Mouse (Mus musculus): ENCODE results near the gene Cdkal1. TPM values are rescaled to one million over a fixed set of nuclear protein-coding genes. Genes with fewer than 3 reads are reported as not detected.

Cdkal1 gene
- total RNA-seq, 2 experiments from 2014 or later, result 9.2 to 13.0 TPM

DNA sequence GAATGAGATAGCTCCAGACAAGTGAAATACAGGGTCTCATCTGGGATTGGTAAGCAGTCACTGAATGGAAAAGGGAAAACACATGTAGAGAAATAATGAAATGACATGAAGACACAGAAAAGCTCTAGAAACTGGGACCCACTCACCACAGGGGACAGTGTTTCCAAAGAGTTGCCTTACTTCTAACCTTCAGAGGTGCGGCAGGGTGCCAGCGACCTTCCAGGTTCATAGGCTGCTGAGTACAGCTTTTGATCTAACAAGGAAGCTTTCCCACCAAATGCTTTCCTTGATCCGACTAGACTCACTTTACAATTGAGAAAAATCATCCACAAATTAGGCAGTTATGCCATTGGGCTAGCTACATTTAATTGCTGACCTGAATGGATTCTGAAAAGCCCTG, 507.1 kb downstream of the Cdkal1 start:
- ATAC-seq (replicated peaks; ENCODE audit: low FRiP score, poor library complexity, severe bottlenecking), result no peak

DNA sequence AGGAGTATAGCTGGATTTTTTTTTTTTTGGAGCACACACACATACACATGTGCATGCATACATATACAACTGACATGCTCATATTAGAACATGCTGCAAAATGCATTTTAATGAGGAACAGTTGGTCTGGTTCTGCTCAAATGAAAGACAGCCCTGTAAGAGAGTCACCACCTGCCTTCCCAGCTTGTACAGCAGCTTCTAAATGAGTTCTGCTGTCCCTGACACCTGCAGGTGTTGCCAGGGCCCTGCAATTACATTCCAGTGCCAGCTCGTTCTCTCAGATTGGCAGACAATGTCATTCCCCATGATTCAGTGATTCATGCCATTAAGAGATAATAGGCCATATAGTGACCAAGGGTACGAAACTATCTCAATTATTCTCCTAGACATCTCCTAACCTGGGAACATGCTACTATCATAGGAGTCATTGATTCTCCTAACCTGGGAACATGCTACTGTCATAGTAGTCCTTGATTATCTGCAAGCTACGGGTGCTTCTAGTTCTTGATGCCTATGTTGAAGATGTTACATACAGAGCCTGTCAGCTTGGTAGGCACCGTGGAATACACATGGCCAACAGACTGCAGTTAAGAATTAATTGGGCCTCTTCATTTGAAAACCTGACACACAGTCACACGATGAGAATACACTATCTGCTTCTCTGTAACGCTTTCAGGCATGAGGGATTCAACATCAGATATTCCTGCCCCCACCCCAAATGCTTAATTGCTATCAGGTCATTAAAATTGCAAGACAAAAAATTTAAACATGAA, 522.6 kb downstream of the Cdkal1 start:
- no peak for ATAC-seq (replicated peaks; ENCODE audit: low FRiP score, poor library complexity, severe bottlenecking)

DNA sequence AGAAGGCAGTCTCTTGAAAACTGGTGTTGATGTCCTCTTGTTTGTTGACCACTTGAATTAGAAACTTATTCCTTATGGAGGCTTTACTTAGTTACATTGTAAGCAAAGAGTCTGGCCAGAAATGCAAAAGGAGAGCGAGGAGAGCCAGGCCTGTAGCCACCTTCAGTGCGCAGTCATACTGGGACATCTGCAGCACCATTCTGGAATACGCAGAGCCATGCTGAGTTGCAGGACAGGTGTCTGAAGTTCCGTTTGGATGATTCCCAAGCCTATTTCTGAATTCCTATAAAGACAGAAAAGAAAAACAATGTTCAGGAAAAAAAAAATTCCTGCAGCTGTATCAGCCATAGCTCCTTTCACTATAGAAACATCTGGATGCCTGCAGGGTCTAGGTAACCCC, 529.5 kb downstream of the Cdkal1 start:
- no peak for ATAC-seq (replicated peaks; ENCODE audit: low FRiP score, poor library complexity, severe bottlenecking)

DNA sequence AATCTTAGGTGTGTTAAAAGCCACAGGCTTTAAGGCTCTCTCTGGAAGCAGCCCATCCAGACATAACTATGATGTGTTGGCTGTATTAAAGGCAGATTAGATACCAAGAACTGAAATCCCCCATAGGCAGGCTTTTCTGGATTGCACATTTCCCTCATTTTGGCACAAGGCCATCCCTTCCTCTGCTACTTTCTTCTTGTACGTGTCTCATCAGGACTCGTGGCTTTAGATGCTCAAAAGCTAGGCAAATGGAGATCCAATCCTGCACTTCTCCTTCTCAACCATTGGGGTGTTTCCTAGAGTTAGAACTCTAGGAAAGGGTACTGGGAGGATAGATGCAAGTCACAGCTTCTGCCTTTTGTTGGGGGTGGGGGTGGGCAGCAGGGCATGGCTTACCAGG, 535.1 kb downstream of the Cdkal1 start:
- ATAC-seq (replicated peaks; ENCODE audit: low FRiP score, poor library complexity, severe bottlenecking), result no peak

DNA sequence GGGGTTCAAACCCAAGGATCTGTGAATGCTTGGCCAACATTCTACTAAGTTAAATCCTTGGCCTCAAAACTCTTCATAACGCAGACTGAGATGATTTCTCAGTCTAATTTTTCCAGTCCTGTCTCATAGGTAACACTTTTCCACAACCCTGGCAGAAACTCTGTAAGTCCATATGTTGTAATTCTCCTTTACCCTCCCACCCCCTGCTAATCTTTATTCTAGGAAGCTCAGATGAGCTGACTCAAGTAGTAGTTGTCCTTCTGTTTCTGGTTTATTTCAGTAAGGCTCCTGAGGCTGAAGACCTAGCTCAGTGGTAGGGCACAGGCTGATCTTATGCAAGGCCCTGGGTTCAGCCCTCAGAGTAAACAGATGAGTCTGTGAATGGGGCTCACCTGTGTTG, 537.8 kb downstream of the Cdkal1 start:
- ATAC-seq (replicated peaks; ENCODE audit: low FRiP score, poor library complexity, severe bottlenecking), result no peak

DNA sequence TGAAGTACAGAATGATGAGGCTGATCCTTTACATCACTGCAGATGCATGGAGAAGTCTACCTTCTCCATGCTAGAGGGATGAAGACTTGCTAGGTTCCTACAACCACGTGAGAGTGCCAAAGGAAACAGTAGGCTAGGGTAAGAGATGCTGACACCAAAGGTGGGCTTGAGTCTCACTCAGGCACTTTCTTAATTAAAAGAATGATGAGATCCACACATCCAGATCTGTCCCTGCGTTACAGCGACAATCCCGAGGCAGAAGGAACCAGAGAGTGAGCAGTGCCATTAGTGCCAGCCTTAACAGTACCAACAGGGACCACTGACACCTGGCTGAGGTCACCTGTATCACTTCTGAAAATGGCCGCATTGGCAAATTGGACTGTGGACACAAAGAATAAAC, 539.2 kb downstream of the Cdkal1 start:
- ATAC-seq (replicated peaks; ENCODE audit: low FRiP score, poor library complexity, severe bottlenecking), result no peak

DNA sequence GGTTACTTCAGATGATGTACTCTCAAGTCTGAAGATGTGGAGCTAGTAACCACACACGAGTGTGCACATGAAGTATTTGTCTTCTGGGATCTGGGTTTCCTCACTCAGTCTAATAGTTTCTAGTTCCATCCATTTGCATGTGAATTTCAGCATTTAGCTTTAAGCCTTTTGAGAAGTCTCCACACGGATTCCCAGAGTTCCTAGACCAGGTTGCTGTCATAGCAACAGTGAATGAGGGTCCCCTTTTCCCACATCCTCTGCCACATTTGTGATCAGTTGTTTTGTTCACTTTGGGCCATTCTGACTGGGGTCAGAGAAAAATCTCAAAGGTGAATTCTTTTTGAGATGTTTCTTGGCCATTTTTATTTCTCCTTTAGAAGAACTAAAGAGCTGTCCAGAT, 543.4 kb downstream of the Cdkal1 start:
- ATAC-seq (replicated peaks; ENCODE audit: low FRiP score, poor library complexity, severe bottlenecking), result no peak

DNA sequence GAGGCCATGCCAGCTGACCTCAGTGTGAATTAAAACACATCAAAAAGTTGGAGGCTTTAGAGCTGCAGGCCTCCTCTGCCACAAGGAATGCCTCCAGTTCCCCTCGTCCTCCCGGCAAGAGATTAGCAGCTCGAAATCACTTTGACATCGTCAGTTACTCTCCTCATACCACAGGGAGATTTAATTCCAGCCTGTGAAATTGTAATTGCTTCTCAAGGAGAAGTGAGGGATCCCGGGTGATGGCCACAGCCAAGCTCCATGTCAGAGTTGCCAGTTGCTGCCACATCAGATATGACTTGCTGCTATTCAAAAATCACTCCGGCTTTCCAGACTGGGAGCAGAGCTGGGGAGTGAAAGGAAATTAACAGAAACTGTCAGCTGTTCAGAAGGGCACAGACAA, 548.1 kb downstream of the Cdkal1 start:
- no peak for ATAC-seq (replicated peaks; ENCODE audit: low FRiP score, poor library complexity, severe bottlenecking)

DNA sequence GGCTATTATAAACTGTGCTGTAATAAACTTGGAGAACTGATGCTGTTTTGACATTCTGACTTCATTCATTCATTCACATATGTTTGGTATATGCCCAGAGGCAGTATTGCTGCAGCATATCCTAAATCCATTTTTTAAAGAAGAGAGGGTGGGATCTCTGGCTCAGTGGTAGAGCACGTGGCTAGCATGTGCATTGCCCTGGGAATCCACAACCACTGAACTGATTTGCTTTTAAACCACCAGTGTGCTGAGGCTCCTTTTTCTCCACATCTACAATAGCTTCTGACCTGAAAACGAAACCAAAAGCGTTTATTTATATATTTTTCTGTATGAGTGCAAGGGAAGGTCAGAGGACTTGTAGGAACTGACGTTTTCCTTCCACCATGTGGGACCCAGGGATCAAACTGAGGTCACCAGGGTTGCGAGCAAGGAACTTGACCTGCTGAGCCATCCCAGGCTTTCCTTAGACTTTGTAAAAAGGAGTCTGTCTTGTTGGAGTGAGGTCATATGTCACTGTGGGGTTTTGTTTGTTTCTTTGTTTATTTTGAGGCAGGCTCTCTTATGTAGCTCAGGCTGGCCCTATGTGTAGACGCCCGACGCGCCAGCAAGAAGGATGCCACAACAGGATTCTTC, 562.8 kb downstream of the Cdkal1 start:
- ATAC-seq (replicated peaks; ENCODE audit: low FRiP score, poor library complexity, severe bottlenecking), result no peak

DNA sequence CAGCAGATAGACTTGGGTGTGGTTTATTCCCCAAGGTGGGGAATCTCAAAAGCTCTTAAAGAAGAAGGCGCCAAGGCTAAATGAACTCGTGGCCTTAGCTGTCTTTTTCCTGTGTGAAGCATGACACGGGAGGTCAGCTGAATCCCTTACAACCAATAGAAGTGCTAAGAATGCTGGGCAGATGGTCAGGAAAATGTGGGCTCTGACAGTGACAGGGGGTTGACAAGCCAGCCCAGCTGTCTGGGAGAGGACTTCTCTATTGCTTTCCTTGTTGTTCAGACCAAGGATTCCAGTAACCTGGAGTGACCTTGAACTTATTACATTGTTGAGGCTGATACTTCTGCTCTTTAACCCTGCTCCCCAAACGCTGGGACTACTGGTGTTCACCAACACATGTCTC, 564.9 kb downstream of the Cdkal1 start:
- ATAC-seq (replicated peaks; ENCODE audit: low FRiP score, poor library complexity, severe bottlenecking), result no peak

DNA sequence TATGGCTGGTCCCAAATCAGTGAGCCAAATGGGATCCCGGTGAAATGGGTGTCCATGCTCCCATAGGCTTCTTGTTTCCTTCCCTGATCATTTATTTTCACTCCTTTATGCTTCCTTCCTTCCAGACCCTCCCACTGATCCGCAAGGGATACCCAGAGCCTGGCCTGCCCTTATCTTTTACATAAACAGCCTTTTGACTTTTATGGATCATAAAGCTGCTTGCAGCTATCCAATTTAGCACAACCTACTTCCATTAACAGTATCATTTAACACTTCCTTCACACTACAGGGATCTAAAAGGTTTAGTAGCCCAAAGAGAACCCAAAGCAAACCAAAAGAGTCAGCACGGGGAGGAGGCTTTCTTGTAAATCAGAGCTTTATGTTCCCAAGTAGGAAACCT, 570.4 kb downstream of the Cdkal1 start:
- no peak for ATAC-seq (replicated peaks; ENCODE audit: low FRiP score, poor library complexity, severe bottlenecking)

DNA sequence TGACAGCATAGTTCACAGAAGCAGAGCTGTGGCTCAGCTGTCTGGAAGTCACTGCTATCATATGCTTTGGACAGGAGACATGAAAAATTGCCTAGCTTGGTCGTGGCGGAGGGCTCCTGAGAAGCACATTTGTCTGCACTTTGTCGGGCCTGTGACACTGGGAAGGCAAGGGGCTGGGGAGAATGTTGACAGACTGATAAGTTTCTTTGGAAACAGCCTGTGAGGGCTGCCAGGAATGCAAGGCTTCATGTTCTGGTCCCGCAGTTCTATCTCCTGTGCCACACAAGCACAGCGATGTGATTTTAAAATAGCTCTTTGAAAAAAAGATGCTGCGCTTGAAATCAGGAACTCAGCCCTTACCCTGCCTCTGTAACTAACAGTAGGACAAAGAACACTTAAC, 573.9 kb downstream of the Cdkal1 start:
- no peak for ATAC-seq (replicated peaks; ENCODE audit: low FRiP score, poor library complexity, severe bottlenecking)

DNA sequence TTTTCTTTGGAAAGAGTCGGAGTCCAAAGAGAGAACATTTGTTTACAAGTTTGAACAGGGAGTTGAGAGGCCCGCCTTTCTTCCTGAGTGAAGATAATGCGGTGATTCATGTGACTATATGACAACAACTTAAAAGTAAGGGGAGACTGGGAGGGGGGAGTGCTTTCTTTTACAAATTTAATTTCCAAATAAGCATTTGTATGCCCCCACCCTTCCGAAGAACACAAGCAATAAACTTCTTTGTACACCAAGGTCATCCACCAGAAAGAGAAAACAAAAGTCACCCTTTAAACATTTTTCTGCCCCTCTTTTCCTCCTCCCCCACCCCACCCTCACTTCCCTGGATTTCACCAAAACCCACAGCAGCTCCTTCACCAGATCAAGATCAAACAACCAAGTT, 577.3 kb downstream of the Cdkal1 start:
- no peak for ATAC-seq (replicated peaks; ENCODE audit: low FRiP score, poor library complexity, severe bottlenecking)

DNA sequence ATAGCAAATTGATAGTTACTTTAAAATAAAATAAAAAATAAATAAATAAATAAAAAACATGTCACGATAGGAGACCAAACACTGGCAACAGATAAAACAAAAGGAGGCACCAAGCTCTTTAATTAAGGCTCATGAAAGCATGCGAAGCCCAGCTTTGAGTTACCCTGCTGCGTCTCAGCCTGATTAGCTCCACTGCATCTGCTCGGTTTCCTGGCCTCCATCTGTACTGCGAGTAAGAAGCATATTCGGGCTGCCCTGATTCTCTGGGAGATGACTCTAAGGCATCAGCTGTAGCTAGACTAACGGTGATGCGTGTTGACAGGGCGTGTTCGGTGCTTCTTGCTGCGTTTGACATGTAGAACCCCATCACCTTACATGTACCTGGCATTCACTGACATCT, 581.2 kb downstream of the Cdkal1 start:
- no peak for ATAC-seq (replicated peaks; ENCODE audit: low FRiP score, poor library complexity, severe bottlenecking)

DNA sequence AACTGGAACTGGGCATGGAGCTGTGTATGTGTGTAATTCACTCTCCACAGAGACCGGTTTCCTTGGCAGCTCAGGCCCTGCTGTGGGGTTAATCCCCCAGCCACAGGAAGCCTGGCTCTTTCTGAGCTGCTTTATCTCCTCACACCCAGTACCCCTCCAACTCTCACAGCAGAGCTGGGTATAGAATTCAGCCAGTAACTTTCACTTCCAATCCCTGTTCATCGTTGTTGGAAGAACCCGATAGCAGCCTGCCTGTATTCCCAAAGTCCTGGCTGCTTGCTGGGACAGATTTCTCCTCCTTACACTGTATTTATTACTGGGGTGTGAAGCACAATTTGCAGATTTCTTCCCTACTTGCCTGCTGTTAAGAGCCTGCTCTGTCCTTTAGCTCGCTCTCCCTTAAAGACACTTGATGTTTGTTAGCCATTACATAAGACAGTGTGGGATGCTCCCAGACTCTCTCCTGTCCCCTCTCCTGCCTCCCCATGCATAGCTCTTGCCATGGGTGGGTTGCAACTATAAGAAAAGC, 581.7 kb downstream of the Cdkal1 start:
- ATAC-seq (replicated peaks; ENCODE audit: low FRiP score, poor library complexity, severe bottlenecking), result no peak

DNA sequence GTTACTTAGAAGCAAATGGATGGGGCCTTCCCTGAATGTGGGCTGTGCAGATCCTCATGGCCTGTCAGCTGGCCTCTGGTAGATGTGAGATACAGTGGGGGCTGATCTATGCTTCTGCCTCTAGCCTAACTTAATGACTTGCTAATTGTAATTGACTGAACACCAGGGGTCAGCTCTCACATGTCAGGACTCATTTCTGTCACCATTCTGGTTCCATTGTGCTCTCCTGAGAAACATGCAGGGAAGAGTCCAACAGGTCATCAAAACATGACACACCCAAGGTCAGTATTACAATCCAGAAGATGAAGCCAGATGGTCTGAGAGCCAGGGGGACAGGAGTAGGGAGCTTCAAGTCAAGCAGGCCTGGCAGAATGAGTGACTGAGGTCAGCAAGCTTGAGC, 584.0 kb downstream of the Cdkal1 start:
- no peak for ATAC-seq (replicated peaks; ENCODE audit: low FRiP score, poor library complexity, severe bottlenecking)

DNA sequence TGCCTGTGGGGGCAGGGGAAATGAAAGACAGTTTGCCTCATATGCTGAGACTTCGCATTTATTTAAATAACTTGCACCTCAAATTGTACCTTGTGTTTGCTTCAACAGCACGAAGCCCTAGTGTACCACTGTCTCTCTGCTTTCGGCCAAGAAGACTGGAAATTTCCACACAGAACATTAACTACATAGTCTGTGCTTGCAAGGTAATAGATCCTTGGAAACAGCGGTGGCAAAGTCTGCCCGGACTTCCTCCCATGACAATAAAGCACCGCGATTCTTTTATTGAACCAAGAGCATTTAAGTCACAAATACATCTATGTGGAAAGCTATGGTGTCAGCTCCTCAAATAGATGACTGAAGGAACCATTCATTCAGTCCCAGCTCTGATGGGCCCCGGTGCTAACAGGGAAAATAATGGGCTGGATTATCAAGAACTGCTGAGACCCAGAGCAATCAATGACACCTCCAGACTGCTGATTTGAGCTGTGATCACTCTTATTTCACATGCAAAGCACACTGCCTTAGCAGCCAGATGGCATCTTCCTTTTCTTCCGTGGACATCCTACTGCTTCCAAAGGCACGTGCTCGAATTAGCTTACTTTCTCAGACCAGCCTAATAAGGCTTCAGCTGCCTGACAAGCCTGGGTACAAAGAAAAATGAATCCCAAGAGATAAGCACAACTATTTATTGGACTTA, 591.3 kb downstream of the Cdkal1 start:
- ATAC-seq (replicated peaks; ENCODE audit: low FRiP score, poor library complexity, severe bottlenecking), result no peak

DNA sequence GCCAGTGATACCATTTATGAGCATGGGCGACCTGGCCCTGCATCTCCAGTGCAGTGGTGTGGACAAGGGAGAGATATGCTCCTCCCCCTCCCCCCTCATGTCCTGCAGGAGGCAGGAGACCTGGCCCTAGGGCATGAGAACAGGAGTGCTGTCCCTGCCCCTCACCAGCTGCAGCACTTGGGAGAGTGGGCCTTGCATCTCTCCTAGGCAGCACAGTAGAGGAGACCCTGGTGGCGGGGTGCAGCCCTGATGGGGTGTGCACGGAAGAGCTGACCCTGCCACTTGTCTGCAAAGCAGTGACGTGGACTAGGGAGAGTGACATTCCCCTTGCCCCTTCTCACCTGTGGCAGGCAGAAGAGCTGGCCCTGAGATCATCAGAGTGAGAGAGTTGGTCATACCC, 593.3 kb downstream of the Cdkal1 start:
- ATAC-seq (replicated peaks; ENCODE audit: low FRiP score, poor library complexity, severe bottlenecking), result no peak

DNA sequence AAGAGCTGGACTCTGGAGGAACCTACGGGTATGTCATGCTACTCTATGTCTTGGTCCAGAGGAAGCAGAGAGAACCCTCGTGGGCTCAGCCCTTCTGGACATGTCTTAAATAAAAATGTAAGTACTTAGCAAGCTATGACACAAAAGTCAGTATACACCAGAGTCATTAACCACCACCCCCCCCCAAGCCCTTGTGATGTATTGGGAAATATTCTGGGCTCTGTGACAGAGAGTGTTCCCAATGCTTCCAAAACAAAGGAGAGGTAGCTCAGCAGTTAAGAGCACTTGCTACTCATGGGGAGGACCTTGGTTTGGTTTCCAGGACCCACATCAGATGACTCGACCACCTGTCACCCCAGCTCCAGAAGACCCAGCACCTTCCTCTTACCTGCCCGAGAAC, 606.9 kb downstream of the Cdkal1 start:
- no peak for ATAC-seq (replicated peaks; ENCODE audit: low FRiP score, poor library complexity, severe bottlenecking)

DNA sequence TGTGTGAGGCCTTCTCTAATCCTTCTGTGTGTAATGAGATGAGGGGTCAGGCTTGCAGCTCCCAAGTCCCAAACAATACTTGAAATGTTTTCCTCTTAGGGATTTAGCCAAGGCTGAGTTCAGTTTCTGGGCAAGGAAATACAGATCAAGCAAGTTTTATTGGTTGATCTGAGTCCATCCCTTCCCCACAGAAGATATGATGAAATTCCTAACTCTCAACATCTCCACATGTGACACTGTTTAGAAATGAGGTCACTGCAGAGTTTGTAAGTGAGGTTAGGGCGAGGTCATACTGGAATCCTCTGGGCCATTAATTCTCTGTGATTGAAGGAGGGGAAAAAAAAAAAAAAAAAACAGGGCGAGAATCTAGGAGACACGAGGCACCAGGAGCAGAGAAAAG, 607.7 kb downstream of the Cdkal1 start:
- ATAC-seq (replicated peaks; ENCODE audit: low FRiP score, poor library complexity, severe bottlenecking), result no peak

DNA sequence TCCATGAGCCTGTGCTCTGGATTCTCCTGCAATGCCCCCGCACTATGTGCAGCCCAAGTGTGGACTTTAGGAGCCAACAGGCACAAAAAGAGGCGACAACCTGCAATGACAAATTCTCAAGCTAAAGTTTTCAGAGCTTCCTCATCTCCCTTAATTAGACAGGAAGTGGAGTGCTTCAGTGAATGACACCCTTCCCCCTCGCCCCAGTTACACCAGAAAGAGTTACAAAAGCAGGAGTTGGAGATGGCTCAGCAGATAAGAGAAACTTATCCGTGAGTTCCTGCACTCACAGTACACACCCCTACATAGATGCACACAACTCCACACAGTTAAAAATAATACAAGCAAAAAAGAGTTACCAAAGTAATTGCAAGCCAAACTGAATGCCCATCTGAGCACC, 620.4 kb downstream of the Cdkal1 start:
- no peak for ATAC-seq (replicated peaks; ENCODE audit: low FRiP score, poor library complexity, severe bottlenecking)

Measured in erythroid progenitor cell, adult 5-6 weeks (primary cell).